Mouse (Mus musculus) kidney, postnatal 0 days (tissue): ENCODE measurements at regions not wholly inside any gene's neighbourhood (a gene's known extent, or its start where the extent isn't known, plus 50 kb on each side); places are given as distances from the start of the nearest gene placed in this dataset.
A peak's percentile ranks its signal among the peaks of the same experiment; 100 is the strongest.
"Not testable (repeated sequence)": the region's sequence is repeated elsewhere in the genome, so short reads cannot be mapped to it uniquely, and the experiment has no call there.

Source experiments
- ATAC-seq: fragments of 200-750 bp; cut with Nextera tagmentation; replicated peaks from 2 replicates; pipeline ENCODE4 v1.8.0; 2017; ENCODE audit warnings: low read depth, moderate number of reproducible peaks, moderate TSS enrichment, moderate library complexity; ENCODE audit not compliant: low FRiP score
- DNase-seq: peaks from one replicate; pipeline ENCODE4 v3.0.0-alpha.2; 2016; ENCODE audit warnings: low spot score
- H3K27ac ChIP-seq: fragments of 300-500 bp; sonication (generic); 2 replicates; pipeline ENCODE4 v1.5.1; 2014; ENCODE audit warnings: mild to moderate bottlenecking
- H3K27me3 ChIP-seq: fragments of 300-500 bp; sonication (generic); 2 replicates; pipeline ENCODE4 v1.6.1; 2014; ENCODE audit warnings: low read length, mixed read lengths; ENCODE audit not compliant: insufficient read depth
- H3K36me3 ChIP-seq: fragments of 300-500 bp; sonication (generic); 2 replicates; pipeline ENCODE4 v1.6.1; 2014; ENCODE audit warnings: low read length, mixed read lengths; ENCODE audit not compliant: insufficient read depth
- H3K4me1 ChIP-seq: fragments of 300-500 bp; sonication (generic); replicated peaks from 2 replicates; pipeline ENCODE4 v1.6.1; 2014; ENCODE audit warnings: antibody characterized with exemption, low read length, mixed read lengths; ENCODE audit not compliant: insufficient read depth
- H3K4me2 ChIP-seq: fragments of 300-500 bp; sonication (generic); 2 replicates; pipeline ENCODE4 v1.6.1; 2014; ENCODE audit warnings: mild to moderate bottlenecking, low read length, moderate library complexity, mixed read lengths
- H3K4me3 ChIP-seq: fragments of 300-500 bp; sonication (generic); replicated peaks from 2 replicates; pipeline ENCODE4 v1.5.1; 2014; ENCODE audit warnings: low read depth, low read length
- H3K9ac ChIP-seq: fragments of 300-500 bp; sonication (generic); 2 replicates; pipeline ENCODE4 v1.6.1; 2014; ENCODE audit warnings: low read depth, low read length
- H3K9me3 ChIP-seq: fragments of 300-500 bp; sonication (generic); replicated peaks from 2 replicates; pipeline ENCODE4 v1.6.1; 2016; ENCODE audit warnings: low read length, inconsistent platforms, mixed read lengths
- CTCF ChIP-seq: IDR thresholded peaks from 2 replicates; pipeline ENCODE4 v1.5.1; 2016; ENCODE audit warnings: antibody characterized with exemption, low read depth, mild to moderate bottlenecking, moderate library complexity
- WGBS: fragments of 180-500 bp; shearing (Covaris S2); extraction: QIAGEN DNeasy Blood & Tissue Kit; methylation state at CpG from one replicate; pipeline ENCODE4 v1.1.7; 2014; 5-methylcytosine and 5-hydroxymethylcytosine counted together

DNA sequence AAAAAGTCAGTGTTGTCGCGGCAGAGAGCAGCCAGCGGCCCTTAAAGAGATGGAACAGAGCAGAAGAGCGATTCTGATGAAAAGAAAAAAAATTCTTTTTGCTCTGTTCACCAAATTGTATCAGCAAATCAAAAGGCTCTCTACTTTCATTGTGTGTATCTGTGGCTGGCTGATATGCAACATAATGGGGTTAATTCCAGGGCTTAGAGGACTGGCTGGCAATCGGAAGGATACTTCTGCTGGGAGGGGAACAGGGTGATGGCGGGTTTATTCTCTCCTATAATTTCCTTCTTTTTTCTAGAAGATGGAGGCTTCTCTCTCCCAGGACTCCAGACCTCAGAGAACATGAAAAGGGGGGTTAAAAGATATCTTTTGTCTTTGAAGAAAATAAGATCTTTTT is 79.4 kb upstream of the Nxpe4 start:
- TF ChIP-seq CTCF, result no peak
- ATAC-seq (no peak), DNase-seq (no peak)
- Histone ChIP-seq H3K27me3 (no peaks in the 10 kb centered on the region), H3K27ac (no peak overlapping the region), H3K4me3 (no peak overlapping the region), H3K9ac (no peak overlapping the region), H3K36me3 (no peaks in the 10 kb centered on the region), H3K4me1 (no peaks in the 10 kb centered on the region), H3K9me3 (no peaks in the 10 kb centered on the region), H3K4me2 (no peak overlapping the region)
- 69% methylated on average over 6 of the region's 6 CpGs for WGBS

- H3K9me3 ChIP-seq, ATAC-seq: not testable (repeated sequence)
These were observed 77.6 kb upstream of the Nxpe4 start for GRCm38 (mm10) chr9:48084196-48084595.

DNA sequence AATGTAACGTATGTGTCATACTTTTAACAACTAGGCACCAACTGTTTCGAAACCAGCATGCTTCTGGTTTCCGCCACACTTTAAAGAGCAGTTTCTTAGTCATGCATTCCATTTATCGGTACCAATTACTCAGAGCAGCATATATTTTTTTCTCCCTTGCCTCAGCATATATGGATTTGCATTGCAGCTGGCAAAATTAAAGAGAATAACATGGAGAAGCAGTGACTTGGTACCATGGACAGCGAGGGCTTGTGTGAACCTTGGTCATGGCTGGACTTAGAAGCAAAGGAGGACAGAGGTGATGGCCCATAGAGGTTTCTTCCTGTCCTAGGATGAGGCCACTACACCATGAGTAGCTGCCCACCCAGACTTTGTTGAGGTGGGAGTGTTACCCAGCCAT is 72.2 kb upstream of the Nxpe4 start:
- no peak overlapping the region for H3K4me2 ChIP-seq
- no peaks in the 10 kb centered on the region for H3K36me3 ChIP-seq
- H3K27ac ChIP-seq, result no peak overlapping the region
- H3K4me3 ChIP-seq, result no peak overlapping the region
- peak; percentile 50 for DNase-seq
- no peaks in the 10 kb centered on the region for H3K27me3 ChIP-seq
- ATAC-seq, result no peak
- TF ChIP-seq CTCF, result no peak
- no peaks in the 10 kb centered on the region for H3K9me3 ChIP-seq
- H3K9ac ChIP-seq, result no peak overlapping the region
- WGBS, result 95% methylated on average over 5 of the region's 5 CpGs
- H3K4me1 ChIP-seq, result no peaks in the 10 kb centered on the region

More at GRCm38 (mm10) chr9:48084196-48084595, 77.6 kb upstream of the Nxpe4 start:
- H3K9ac ChIP-seq, DNase-seq, H3K4me2 ChIP-seq, H3K27me3 ChIP-seq, H3K36me3 ChIP-seq, H3K4me1 ChIP-seq, H3K4me3 ChIP-seq, H3K27ac ChIP-seq: not testable (repeated sequence)
- WGBS, result 42% methylated on average over 5 of the region's 5 CpGs

DNA sequence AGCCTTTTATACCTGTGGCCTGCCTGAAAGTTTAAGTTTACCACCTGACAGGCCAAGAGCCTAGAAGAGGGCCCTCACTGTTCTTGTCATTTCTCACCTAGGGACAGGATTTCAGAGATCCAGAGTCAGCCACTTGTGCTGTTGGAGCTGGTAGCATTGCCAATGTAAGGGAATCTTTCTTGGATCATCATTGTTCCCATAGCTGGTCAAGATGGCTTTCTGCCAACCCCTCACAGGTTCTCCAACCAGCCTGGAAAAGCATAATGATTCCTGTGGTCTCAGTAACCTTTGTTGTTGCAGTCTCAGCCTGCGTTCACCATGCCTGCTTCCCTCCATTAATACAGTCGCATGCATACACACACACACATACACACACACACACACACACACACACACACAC is 67.1 kb upstream of the Nxpe4 start:
- ATAC-seq, result no peak
- Histone ChIP-seq H3K27ac (no peak overlapping the region), H3K27me3 (no peaks in the 10 kb centered on the region), H3K36me3 (no peaks in the 10 kb centered on the region), H3K4me2 (no peak overlapping the region), H3K4me1 (no peaks in the 10 kb centered on the region), H3K4me3 (no peak overlapping the region), H3K9ac (no peak overlapping the region), H3K9me3 (no peaks in the 10 kb centered on the region)
- TF ChIP-seq CTCF, result no peak
- no peak for DNase-seq
- WGBS, result 81% methylated on average over 2 of the region's 2 CpGs

GRCm38 (mm10) chr9:48099846-48100245 is 62.0 kb upstream of the Nxpe4 start:
- TF ChIP-seq CTCF, result no peak

DNA sequence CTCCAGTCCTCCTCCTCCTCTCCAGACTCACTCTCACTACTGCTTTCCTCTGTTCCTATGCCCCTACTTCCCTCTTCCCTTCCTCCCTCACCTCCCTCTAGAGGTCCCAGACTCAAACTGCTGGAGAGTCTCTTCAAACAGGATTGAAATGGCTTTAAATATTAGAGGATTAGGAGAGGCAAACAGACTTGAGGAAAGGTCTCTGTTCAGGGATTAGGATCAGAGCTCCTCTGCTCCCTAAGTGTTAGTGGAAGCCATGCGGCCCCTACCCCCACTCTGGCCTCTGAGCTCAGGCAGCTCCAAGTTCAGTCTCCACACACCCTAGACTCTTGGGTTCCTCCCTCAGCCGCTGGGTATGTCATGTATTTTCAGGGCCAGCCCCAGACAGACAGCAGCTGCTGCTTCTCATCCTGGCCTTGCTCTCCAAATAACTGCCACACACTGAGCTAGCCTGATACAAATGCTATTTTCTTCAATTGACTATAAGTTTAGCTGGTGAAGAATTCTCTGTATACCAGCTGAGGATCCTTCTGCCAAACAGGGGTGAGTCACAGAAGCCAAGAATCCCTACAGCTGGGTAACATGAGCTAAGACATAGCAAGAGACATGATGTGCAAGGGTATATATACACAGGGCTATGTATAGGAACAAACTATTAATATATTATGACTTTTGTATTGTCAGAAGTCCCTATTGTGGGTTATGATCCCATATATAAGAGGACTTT is 55.2 kb upstream of the Nxpe4 start:
- TF ChIP-seq CTCF, result 0 out of 2 replicates have a peak, but pooled peaks have one; percentile 29
- H3K9ac ChIP-seq, result no peak overlapping the region
- DNase-seq, result peak; percentile 53

More at GRCm38 (mm10) chr9:48099846-48100245, 62.0 kb upstream of the Nxpe4 start:
- H3K27me3 ChIP-seq, result no peaks in the 10 kb centered on the region
- no peak overlapping the region for H3K9ac ChIP-seq
- no peaks in the 10 kb centered on the region for H3K9me3 ChIP-seq
- ATAC-seq (no peak), DNase-seq (no peak)
- no peaks in the 10 kb centered on the region for H3K36me3 ChIP-seq
- WGBS, result 40% methylated on average over 4 of the region's 4 CpGs
- H3K4me3 ChIP-seq, result no peak overlapping the region
- H3K4me1 ChIP-seq, result no peaks in the 10 kb centered on the region
- H3K27ac ChIP-seq, result no peak overlapping the region
- no peak overlapping the region for H3K4me2 ChIP-seq

More for the DNA sequence above, 55.2 kb upstream of the Nxpe4 start:
- no peak for ATAC-seq
- Histone ChIP-seq H3K27me3 (no peaks in the 10 kb centered on the region), H3K36me3 (no peaks in the 10 kb centered on the region), H3K4me2 (no peak overlapping the region), H3K4me3 (no peak overlapping the region), H3K27ac (no peak overlapping the region), H3K4me1 (no peaks in the 10 kb centered on the region), H3K9me3 (no peaks in the 10 kb centered on the region)
- WGBS, result 42% methylated on average over 2 of the region's 2 CpGs
